Comparison of ENCODE assay signal across 8 mouse cellular contexts in genomic region chr3:22074591-22075294, GRCm38 (mm10). TPM values are rescaled to one million over a fixed set of nuclear protein-coding genes. Genes with fewer than 3 reads are reported as not detected.
DNase-seq lines count a peak whose midpoint lies in the region; ATAC-seq lines count a peak whose summit lies in the region.

No protein-coding gene starts in this region.

- WGBS in heart, embryonic 10.5 days = 16% methylated on average over 11 of the region's 11 CpGs
- WGBS in kidney, embryonic 15.5 days = 33% methylated on average over 11 of the region's 11 CpGs

- no peak for ATAC-seq in kidney, embryonic 15.5 days (replicated peaks; ENCODE audit: low FRiP score)

- DNase-seq in adrenal gland, postnatal 10 days = peak; percentile 63
- no peak for DNase-seq in adrenal gland, adult 8-10 months
- peak; percentile 63 for DNase-seq in c-Kit-positive CD71-positive TER-119-negative erythroid progenitor cells, embryonic 14.5 days (ENCODE audit: low read depth)
- peak; percentile 79 for DNase-seq in heart, embryonic 10.5 days (ENCODE audit: low spot score)
- peak; percentile 64 for DNase-seq in lung, postnatal 25 days (ENCODE audit: low spot score)
- DNase-seq in thymus, postnatal 14 days = peak; percentile 43
- DNase-seq in left cerebral cortex, adult 8-10 months (ENCODE audit: low spot score in 2 of 2) = no peak

- H3K36me3 ChIP-seq in heart, embryonic 10.5 days = no peaks in the 10 kb centered on the region
- no peaks in the 10 kb centered on the region for H3K36me3 ChIP-seq in kidney, embryonic 15.5 days

- no peak overlapping the region for H3K9ac ChIP-seq in kidney, embryonic 15.5 days

- H3K4me2 ChIP-seq in kidney, embryonic 15.5 days = peak overlapping the region; percentile 85

- no peaks in the 10 kb centered on the region for H3K9me3 ChIP-seq in heart, embryonic 10.5 days
- no peaks in the 10 kb centered on the region for H3K9me3 ChIP-seq in kidney, embryonic 15.5 days (replicated peaks)

- peak overlapping the region; percentile 100; the same call in 1 of the 2 replicates for H3K27ac ChIP-seq in heart, embryonic 10.5 days
- no peak overlapping the region for H3K27ac ChIP-seq in kidney, embryonic 15.5 days

- peaks cover 26% of the 10 kb centered on the region for H3K4me1 ChIP-seq in heart, embryonic 10.5 days
- H3K4me1 ChIP-seq in kidney, embryonic 15.5 days = peaks cover 28% of the 10 kb centered on the region

- peak overlapping the region; percentile 96 for H3K4me3 ChIP-seq in heart, embryonic 10.5 days
- peak overlapping the region; percentile 95 for H3K4me3 ChIP-seq in kidney, embryonic 15.5 days (replicated peaks)

- H3K27me3 ChIP-seq in heart, embryonic 10.5 days (ENCODE audit: insufficient read depth, poor library complexity, severe bottlenecking) = no peaks in the 10 kb centered on the region
- no peaks in the 10 kb centered on the region for H3K27me3 ChIP-seq in kidney, embryonic 15.5 days

RNA-seq across cellular contexts. Expression of gene Tbl1xr1, which starts 1.7 kb away (rescaled TPM):
- total RNA-seq in adrenal gland, postnatal 10 days (2021) = 10 to 100 TPM; 71.2 to 86.6 TPM
- 10 to 100 TPM; 75.9 to 90.5 (median 82.2) TPM for total RNA-seq in adrenal gland, adult 8-10 months (2022)
- polyA plus RNA-seq in heart, embryonic 10.5 days (2016; fragmentation: Nextera tagmentation; extraction: Ambion mirVana) = 17.7 and 18.7 TPM in 2 replicates
- 20.9 and 22.8 TPM in 2 replicates for polyA plus RNA-seq in kidney, embryonic 15.5 days (2015; fragmentation: Nextera tagmentation; extraction: Ambion mirVana)
- total RNA-seq in left cerebral cortex, adult 8-10 months (2022) = 100 to 1,000 TPM; 123 to 141 (median 137) TPM

Comparison
In these comparisons a context has a peak if more than half of its experiments do, and no peak if none do; other contexts are left out.
1. DNase-seq: peak in adrenal gland, postnatal 10 days (single experiment), c-Kit-positive CD71-positive TER-119-negative erythroid progenitor cells, embryonic 14.5 days (single experiment), heart, embryonic 10.5 days (single experiment), lung, postnatal 25 days (single experiment) and thymus, postnatal 14 days (single experiment); none in adrenal gland, adult 8-10 months (single experiment) and left cerebral cortex, adult 8-10 months (0 of 2).